Mouse (Mus musculus) ES-E14 (cell line): Measurements from ENCODE around the gene Spats2l.

Experiments
- MAFK ChIP-seq: IDR thresholded peaks from 2 replicates; pipeline ENCODE4 v1.6.1; 2014; ENCODE audit warnings: mild to moderate bottlenecking, low read depth, low read length, inconsistent platforms; ENCODE audit not compliant: insufficient read depth
- ZC3H11A ChIP-seq: IDR thresholded peaks from 2 replicates; pipeline ENCODE4 v1.6.1; 2012; ENCODE audit warnings: low read depth, mild to moderate bottlenecking, inconsistent platforms, low read length, borderline replicate concordance

GRCm38 (mm10) chr1:57789831-57790230, 15.9 kb downstream of the Spats2l start:
- no peak for TF ChIP-seq ZC3H11A
- TF ChIP-seq MAFK: no peak
